Mouse (Mus musculus) olfactory bulb, adult 2 months (tissue): ENCODE data around the gene Fam129c.

Source experiments
- CTCF ChIP-seq: fragments of 200-500 bp; IDR thresholded peaks from 2 replicates; pipeline ENCODE4 v1.5.1; 2012; ENCODE audit warnings: low read depth, mild to moderate bottlenecking, low read length, moderate library complexity; ENCODE audit not compliant: insufficient read depth
- POLR2A ChIP-seq: fragments of 200-500 bp; IDR thresholded peaks from 2 replicates; pipeline ENCODE4 v1.6.1; 2012; ENCODE audit warnings: mild to moderate bottlenecking, low read depth, low read length, moderate library complexity; ENCODE audit not compliant: insufficient read depth

DNA sequence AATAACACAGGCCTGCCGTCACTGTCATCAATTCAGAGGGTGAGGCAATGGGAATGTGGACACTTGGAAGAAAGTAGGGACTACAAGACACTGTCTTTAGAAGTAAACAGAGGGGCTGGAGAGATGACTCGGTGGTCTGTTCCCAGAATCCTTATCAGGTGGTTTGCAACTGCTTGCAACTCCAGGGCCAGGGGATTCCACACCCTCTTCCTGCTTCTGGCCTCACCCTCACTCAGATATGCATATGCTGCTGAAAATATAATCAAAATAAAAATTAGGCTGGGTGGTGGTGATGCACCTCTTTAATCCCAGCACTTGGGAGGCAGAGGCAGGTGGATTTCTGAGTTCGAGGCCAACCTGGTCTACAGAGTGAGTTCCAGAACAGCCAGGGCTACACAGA is 37.4 kb upstream of the Fam129c start:
- TF ChIP-seq CTCF: no peak
- TF ChIP-seq POLR2A: no peak
